Mouse (Mus musculus) heart, postnatal 0 days (tissue): ENCODE data around the gene Rlbp1. TPM values are rescaled to one million over a fixed set of nuclear protein-coding genes. Genes with fewer than 3 reads are reported as not detected.

Source experiments
- ATAC-seq: fragments of 200-750 bp; cut with Nextera tagmentation; 2 replicates; pipeline ENCODE4 v1.8.0; 2017; ENCODE audit warnings: low read depth, moderate number of reproducible peaks, moderate library complexity; ENCODE audit not compliant: insufficient read depth
- DNase-seq: peaks from one replicate; pipeline ENCODE4 v3.0.0-alpha.2; 2016; ENCODE audit warnings: low spot score
- H3K27ac ChIP-seq: fragments of 300-500 bp; sonication (generic); 2 replicates; pipeline ENCODE4 v1.5.1; 2014; ENCODE audit warnings: low read depth, mild to moderate bottlenecking
- H3K27me3 ChIP-seq: fragments of 300-500 bp; sonication (generic); 2 replicates; pipeline ENCODE4 v1.6.1; 2014; ENCODE audit warnings: low read length, mixed read lengths; ENCODE audit not compliant: control insufficient read depth, insufficient read depth
- H3K36me3 ChIP-seq: fragments of 300-500 bp; sonication (generic); replicated peaks from 2 replicates; pipeline ENCODE4 v1.6.1; 2014; ENCODE audit warnings: low read length, mixed read lengths; ENCODE audit not compliant: control insufficient read depth, insufficient read depth
- H3K4me1 ChIP-seq: fragments of 300-500 bp; sonication (generic); 2 replicates; pipeline ENCODE4 v1.6.1; 2014; ENCODE audit warnings: antibody characterized with exemption; ENCODE audit not compliant: control insufficient read depth, insufficient read depth
- H3K4me2 ChIP-seq: fragments of 300-500 bp; sonication (generic); 2 replicates; pipeline ENCODE4 v1.6.1; 2014; ENCODE audit warnings: low read depth, mild to moderate bottlenecking, low read length, moderate library complexity
- H3K4me3 ChIP-seq: fragments of 300-500 bp; sonication (generic); 2 replicates; pipeline ENCODE4 v1.5.1; 2014; ENCODE audit warnings: low read depth, low read length
- H3K9ac ChIP-seq: fragments of 300-500 bp; sonication (generic); replicated peaks from 2 replicates; pipeline ENCODE4 v1.6.1; 2014; ENCODE audit warnings: low read depth, low read length, mixed read lengths
- H3K9me3 ChIP-seq: fragments of 300-500 bp; sonication (generic); replicated peaks from 2 replicates; pipeline ENCODE4 v1.6.1; 2016; ENCODE audit warnings: low read length; ENCODE audit not compliant: control insufficient read depth
- CTCF ChIP-seq: IDR thresholded peaks from 2 replicates; pipeline ENCODE4 v1.5.1; 2016; ENCODE audit warnings: antibody characterized with exemption, control low read depth, low read depth
- EP300 ChIP-seq: IDR thresholded peaks from 2 replicates; pipeline ENCODE4 v1.6.1; 2016; ENCODE audit warnings: antibody characterized with exemption, low read depth
- WGBS: fragments of 180-500 bp; shearing (Covaris S2); extraction: QIAGEN DNeasy Blood & Tissue Kit; methylation state at CpG from one replicate; pipeline ENCODE4 v1.1.7; 2014; 5-methylcytosine and 5-hydroxymethylcytosine counted together
- polyA plus RNA-seq: library from polyadenylated mRNA; unstranded; fragments of >200 nt; fragmentation: Nextera tagmentation; extraction: Ambion mirVana; gene quantifications from 2 replicates; pipeline ENCODE4 v1.2.1, GENCODE M21; 2015
- total RNA-seq: library from RNA; depleted of rRNA; stranded (reverse); fragments of >200 nt; gene quantifications from 2 replicates; pipeline ENCODE4 v1.2.3, GENCODE M21; 2014; ENCODE audit warnings: low replicate concordance

The Rlbp1 gene
- total and polyA plus RNA-seq, 2 experiments from 2014 or later: not detected

DNA sequence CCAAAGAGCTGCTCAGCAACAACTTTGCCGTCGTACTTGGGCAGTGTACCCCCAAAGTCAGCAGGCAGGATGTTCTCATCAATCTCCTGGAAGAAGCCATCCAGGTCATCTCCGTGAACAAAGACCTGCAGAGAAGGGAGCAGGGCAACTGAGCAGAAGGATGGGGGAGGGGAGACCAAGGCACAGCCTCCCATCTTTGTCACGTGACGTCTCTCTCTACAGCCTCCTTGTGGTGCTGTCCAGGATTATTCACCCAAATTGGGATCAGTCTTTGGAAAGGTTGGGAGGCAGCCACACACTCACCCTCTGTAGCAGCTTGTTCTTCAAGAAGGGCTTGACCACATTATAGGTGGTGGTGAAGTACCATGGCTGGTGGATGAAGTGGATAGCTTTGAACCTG is 11.3 kb downstream of the Rlbp1 start:
- Histone ChIP-seq H3K9ac (no peak overlapping the region), H3K4me1 (no peaks in the 10 kb centered on the region; the same call in 1 of the 2 replicates), H3K4me2 (no peak overlapping the region), H3K27me3 (peaks cover 4% of the 10 kb centered on the region; the same call in 1 of the 2 replicates), H3K27ac (no peak overlapping the region), H3K36me3 (no peaks in the 10 kb centered on the region), H3K4me3 (no peak overlapping the region), H3K9me3 (no peaks in the 10 kb centered on the region)
- no peak for ATAC-seq
- no peak for DNase-seq
- TF ChIP-seq EP300 (no peak), CTCF (no peak)
- 77% methylated on average over 5 of the region's 5 CpGs for WGBS

DNA sequence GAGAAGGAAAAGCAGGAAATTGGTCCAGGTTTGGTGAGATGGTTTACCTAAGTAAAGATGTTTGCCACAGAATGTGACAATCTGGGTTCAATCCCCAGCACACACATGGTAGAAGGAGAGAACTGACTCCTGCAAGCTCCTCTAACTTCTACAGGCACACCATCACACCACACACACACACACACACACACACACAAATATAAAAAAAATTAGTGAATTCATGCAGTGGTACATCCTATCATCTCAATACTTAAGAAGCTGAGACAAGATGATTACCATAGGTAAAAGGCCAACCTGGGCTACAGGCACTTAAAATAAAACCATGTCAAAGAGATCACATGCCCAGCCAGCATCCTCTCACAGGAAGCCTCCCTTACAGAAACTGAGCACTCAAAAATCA is 12.8 kb downstream of the Rlbp1 start:
- no peak overlapping the region for H3K9ac ChIP-seq
- TF ChIP-seq EP300 (no peak), CTCF (no peak)
- H3K4me1 ChIP-seq: no peaks in the 10 kb centered on the region; the same call in 1 of the 2 replicates
- H3K27me3 ChIP-seq: peaks cover 4% of the 10 kb centered on the region; the same call in 1 of the 2 replicates
- ATAC-seq: no peak
- H3K4me3 ChIP-seq: no peak overlapping the region
- no peak for DNase-seq
- H3K27ac ChIP-seq: no peak overlapping the region
- no peaks in the 10 kb centered on the region for H3K9me3 ChIP-seq
- no peak overlapping the region for H3K4me2 ChIP-seq
- no peaks in the 10 kb centered on the region for H3K36me3 ChIP-seq

DNA sequence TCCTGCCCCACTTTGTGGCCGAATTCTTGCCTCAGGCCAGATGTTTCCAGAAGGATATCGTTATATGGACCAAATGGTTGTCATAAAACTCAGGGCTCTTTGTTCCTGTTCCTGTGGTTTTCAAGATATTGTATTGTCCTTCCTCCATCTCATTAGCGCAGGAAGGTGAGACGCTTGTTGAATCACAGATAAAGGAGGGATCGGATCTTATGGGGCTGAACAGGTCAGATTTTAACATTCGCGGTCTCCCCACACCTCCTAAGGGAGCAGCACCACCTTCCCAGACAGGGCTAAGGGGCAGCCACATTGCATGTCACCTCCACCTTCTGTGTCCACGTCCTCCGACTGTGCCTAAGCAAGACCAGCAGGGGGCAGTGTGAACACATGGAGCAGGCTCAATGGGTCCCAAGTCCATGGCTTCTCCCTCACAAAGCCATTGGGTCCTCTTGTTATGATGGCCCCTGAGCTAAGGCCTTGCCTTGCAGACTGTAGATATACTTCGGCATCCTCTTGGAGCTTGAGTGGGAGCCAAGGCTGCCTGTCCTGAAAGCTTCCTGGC is 15.4 kb downstream of the Rlbp1 start:
- H3K4me3 ChIP-seq: no peak overlapping the region
- H3K27me3 ChIP-seq: peaks cover 4% of the 10 kb centered on the region
- H3K27ac ChIP-seq: no peak overlapping the region
- no peaks in the 10 kb centered on the region for H3K36me3 ChIP-seq
- H3K9me3 ChIP-seq: no peaks in the 10 kb centered on the region
- H3K9ac ChIP-seq: no peak overlapping the region
- ATAC-seq (peak; percentile 83), DNase-seq (peak; percentile 72)
- no peaks in the 10 kb centered on the region; the same call in 1 of the 2 replicates for H3K4me1 ChIP-seq
- H3K4me2 ChIP-seq: no peak overlapping the region
- 32% methylated on average over 10 of the region's 10 CpGs for WGBS
- TF ChIP-seq CTCF (peak; percentile 95), EP300 (no peak)

DNA sequence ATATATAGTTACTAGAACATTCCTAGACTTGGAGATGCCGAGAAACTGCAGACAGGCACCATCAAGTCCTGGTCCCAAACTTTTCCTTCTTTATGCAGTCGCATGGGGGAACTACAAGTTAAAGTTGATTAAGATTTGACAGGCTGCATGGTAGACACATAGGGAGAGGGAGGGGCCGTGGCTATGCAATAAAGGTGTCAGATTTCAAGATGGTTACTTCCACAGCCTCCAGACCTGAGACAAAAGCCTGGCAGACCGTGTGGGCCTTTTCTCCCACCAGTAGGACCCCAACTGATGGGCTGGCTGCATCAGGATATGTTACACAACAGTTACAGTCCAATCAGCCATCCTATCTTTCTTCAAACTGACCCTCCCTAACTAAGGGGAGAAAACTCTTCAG is 17.4 kb downstream of the Rlbp1 start:
- Histone ChIP-seq H3K36me3 (no peaks in the 10 kb centered on the region), H3K27me3 (peaks cover 4% of the 10 kb centered on the region), H3K4me3 (no peak overlapping the region), H3K27ac (no peak overlapping the region), H3K4me2 (no peak overlapping the region), H3K9me3 (no peaks in the 10 kb centered on the region), H3K9ac (no peak overlapping the region), H3K4me1 (no peaks in the 10 kb centered on the region)
- 50% methylated on average over 4 of the region's 4 CpGs for WGBS
- ATAC-seq: no peak
- no peak for TF ChIP-seq EP300
- no peak for TF ChIP-seq CTCF
- DNase-seq: no peak

DNA sequence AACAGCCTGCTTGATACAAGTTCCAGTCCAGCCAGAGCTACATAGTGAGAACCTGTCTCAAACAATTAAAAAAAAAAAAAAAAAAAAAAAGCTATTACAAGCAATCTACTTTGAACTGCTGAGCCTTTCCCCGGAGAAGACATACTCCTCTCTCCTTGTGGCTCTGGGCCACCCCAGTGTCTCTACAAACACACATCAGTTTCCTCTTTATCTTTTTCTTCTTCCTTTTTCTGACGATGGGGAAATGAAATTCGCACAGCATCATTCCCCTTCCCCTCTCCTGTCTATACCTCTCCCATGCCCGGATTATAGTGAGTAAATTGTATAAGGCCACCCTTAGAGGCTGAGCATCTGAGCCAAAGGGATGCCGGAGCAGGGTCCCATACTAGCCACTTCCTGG is 18.2 kb downstream of the Rlbp1 start:
- H3K36me3 ChIP-seq: no peaks in the 10 kb centered on the region
- H3K4me2 ChIP-seq: no peak overlapping the region
- H3K9ac ChIP-seq: no peak overlapping the region
- H3K4me1 ChIP-seq: no peaks in the 10 kb centered on the region
- H3K27me3 ChIP-seq: peaks cover 4% of the 10 kb centered on the region
- no peak for ATAC-seq
- no peak overlapping the region for H3K4me3 ChIP-seq
- 65% methylated on average over 5 of the region's 5 CpGs for WGBS
- H3K9me3 ChIP-seq: no peaks in the 10 kb centered on the region
- no peak for DNase-seq
- TF ChIP-seq CTCF (no peak), EP300 (no peak)
- H3K27ac ChIP-seq: no peak overlapping the region

DNA sequence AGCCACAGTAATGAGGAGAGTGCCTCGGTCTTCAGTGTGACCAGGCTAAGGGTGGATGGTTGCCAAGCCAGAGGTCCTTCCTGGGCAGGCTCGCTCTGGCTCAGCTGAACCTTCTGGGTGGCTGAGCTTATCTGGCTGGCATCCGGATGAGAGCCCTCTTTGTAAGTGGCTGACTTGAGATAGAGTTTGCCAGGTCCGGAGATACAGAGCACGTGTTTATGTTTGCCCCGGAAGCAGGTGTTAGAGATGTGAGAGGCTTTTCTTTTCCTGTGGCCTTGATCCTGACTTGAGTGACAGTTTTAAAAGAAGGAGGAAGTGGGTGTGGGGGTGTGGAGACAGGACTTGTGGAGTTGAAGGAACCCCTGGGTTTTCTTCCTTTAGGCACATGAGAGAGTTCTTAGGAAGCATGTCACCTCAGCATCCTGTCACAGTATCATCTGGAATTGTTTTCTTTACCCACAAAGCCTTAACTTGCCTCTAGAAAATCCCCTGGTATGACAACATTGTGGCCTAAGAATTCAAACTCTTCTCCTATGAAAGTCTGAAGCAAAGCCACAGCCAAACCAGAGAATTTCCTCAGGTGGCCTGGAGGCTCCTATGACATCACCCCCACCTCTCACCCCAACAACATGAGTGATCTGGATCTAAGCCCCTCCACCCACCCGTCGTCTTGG is 23.3 kb downstream of the Rlbp1 start:
- Histone ChIP-seq H3K4me2 (no peak overlapping the region), H3K9ac (no peak overlapping the region), H3K27me3 (no peaks in the 10 kb centered on the region; the same call in 1 of the 2 replicates), H3K9me3 (no peaks in the 10 kb centered on the region), H3K27ac (peak overlapping the region; percentile 36; the same call in 1 of the 2 replicates), H3K4me1 (peaks cover 36% of the 10 kb centered on the region), H3K4me3 (no peak overlapping the region), H3K36me3 (0 out of 2 replicates have a peak, but pooled peaks cover 11% of the 10 kb centered on the region)
- 24% methylated on average over 8 of the region's 8 CpGs for WGBS
- DNase-seq: peak; percentile 70
- peak; percentile 49 for ATAC-seq
- TF ChIP-seq CTCF (no peak), EP300 (peak; percentile 75)
